Comparison of ENCODE assay signal across 16 mouse cellular contexts in genomic region chr14:119680052-119680451, GRCm38 (mm10).
"Had no signal": no experiment of that assay in that cellular context is flagged by ENCODE, and none has a peak within 500 bp of the region (broad histone marks: within the 10 kb centered on the region; RNA-seq: fewer than 3 reads in every experiment).

No protein-coding gene starts in this region.

- DNase-seq: liver, postnatal 0 days; lung, adult 2 months; lung, postnatal 14 days; lung, postnatal 36 days; right cerebral cortex, postnatal 14 days; thymus, adult 2 months; thymus, postnatal 25 days; thymus, postnatal 4 days had no signal

- H3K4me3 ChIP-seq: lung, embryonic 15.5 days; megakaryocyte, embryonic 14.5 days; midbrain, embryonic 13.5 days; midbrain, embryonic 15.5 days; neural tube, embryonic 12.5 days; stomach, embryonic 15.5 days had no signal

- H3K4me1 ChIP-seq: lung, embryonic 15.5 days; megakaryocyte, embryonic 14.5 days; midbrain, embryonic 13.5 days; midbrain, embryonic 15.5 days; neural tube, embryonic 12.5 days; stomach, embryonic 15.5 days had no signal

- H3K27ac ChIP-seq: lung, embryonic 15.5 days; macrophage; midbrain, embryonic 13.5 days; midbrain, embryonic 15.5 days; neural tube, embryonic 12.5 days; stomach, embryonic 15.5 days; stomach, postnatal 0 days had no signal
